Mouse (Mus musculus): ENCODE data around the gene Zgrf1.

Zgrf1 gene

GRCm38 (mm10) chr3:127552973-127553719 lies at the start of gene Zgrf1, which contains the start of gene Larp7:
Zgrf1 (plus strand) TSS chr3:127553489.
Larp7 (minus strand) TSS chr3:127553349.
- DNase-seq = peak; percentile 98

GRCm38 (mm10) chr3:127507878-127508783 lies 45.2 kb upstream of the Zgrf1 start:
- DNase-seq = no peak

GRCm38 (mm10) chr3:127511786-127512746 lies 41.2 kb upstream of the Zgrf1 start:
- no peak for DNase-seq

- no peak for DNase-seq
These were observed 40.4 kb upstream of the Zgrf1 start for GRCm38 (mm10) chr3:127512794-127513335.

GRCm38 (mm10) chr3:127513699-127514098 lies 39.6 kb upstream of the Zgrf1 start:
- no peak for DNase-seq

GRCm38 (mm10) chr3:127515251-127515650 lies 38.0 kb upstream of the Zgrf1 start:
- DNase-seq = no peak

GRCm38 (mm10) chr3:127520300-127520699 lies 33.0 kb upstream of the Zgrf1 start:
- no peak for DNase-seq

- no peak for DNase-seq
These were observed 32.1 kb upstream of the Zgrf1 start for GRCm38 (mm10) chr3:127521156-127521555.

GRCm38 (mm10) chr3:127525188-127525819 lies 28.0 kb upstream of the Zgrf1 start:
- no peak for DNase-seq

GRCm38 (mm10) chr3:127527465-127528034 lies 25.7 kb upstream of the Zgrf1 start:
- DNase-seq = no peak

- DNase-seq = no peak
These were observed 24.1 kb upstream of the Zgrf1 start for GRCm38 (mm10) chr3:127529210-127529609.

- no peak for DNase-seq
These were observed 23.5 kb upstream of the Zgrf1 start for GRCm38 (mm10) chr3:127529824-127530223.

- no peak for DNase-seq
These were observed 23.0 kb upstream of the Zgrf1 start for GRCm38 (mm10) chr3:127530293-127530692.

GRCm38 (mm10) chr3:127539193-127539592 lies 14.1 kb upstream of the Zgrf1 start:
- DNase-seq = no peak

GRCm38 (mm10) chr3:127543976-127544375 lies 9.3 kb upstream of the Zgrf1 start:
- no peak for DNase-seq

- DNase-seq = no peak
These were observed 8.6 kb upstream of the Zgrf1 start for GRCm38 (mm10) chr3:127544610-127545121.

GRCm38 (mm10) chr3:127547882-127548281 lies 5.4 kb upstream of the Zgrf1 start:
- peak; percentile 54 for DNase-seq

- DNase-seq = peak; percentile 23
These were observed 786 bp upstream of the Zgrf1 start for GRCm38 (mm10) chr3:127552434-127552972.

GRCm38 (mm10) chr3:127553720-127554043 lies 393 bp downstream of the Zgrf1 start:
- DNase-seq = no peak

GRCm38 (mm10) chr3:127554723-127555122 lies 1.4 kb downstream of the Zgrf1 start:
- no peak for DNase-seq

GRCm38 (mm10) chr3:127558201-127558600 lies 4.9 kb downstream of the Zgrf1 start:
- DNase-seq = no peak
